Mouse (Mus musculus) kidney, adult 2 months (tissue): ENCODE measurements around the gene Gm10964. TPM values are rescaled to one million over a fixed set of nuclear protein-coding genes. Genes with fewer than 3 reads are reported as not detected.

Source experiments
- DNase-seq: peaks from one replicate; pipeline ENCODE4 v3.0.0; 2021
- H3K27ac ChIP-seq: fragments of 200-500 bp; 2 replicates; pipeline ENCODE4 v1.5.1; 2012; ENCODE audit warnings: low read depth, low read length, control low read depth, inconsistent platforms; ENCODE audit not compliant: insufficient read depth
- H3K27me3 ChIP-seq: fragments of 200-500 bp; replicated peaks from 2 replicates; pipeline ENCODE4 v1.6.1; 2012; ENCODE audit warnings: mild to moderate bottlenecking, moderate library complexity, low read length, inconsistent platforms; ENCODE audit not compliant: control insufficient read depth, insufficient read depth
- H3K36me3 ChIP-seq: fragments of 200-500 bp; 2 replicates; pipeline ENCODE4 v1.6.1; 2012; ENCODE audit warnings: mild to moderate bottlenecking, moderate library complexity, low read length, inconsistent platforms; ENCODE audit not compliant: control insufficient read depth, insufficient read depth
- H3K4me1 ChIP-seq: fragments of 200-500 bp; 2 replicates; pipeline ENCODE4 v1.6.1; 2011; ENCODE audit warnings: low read length; ENCODE audit not compliant: control insufficient read depth, insufficient read depth
- H3K4me3 ChIP-seq: fragments of 200-500 bp; 2 replicates; pipeline ENCODE4 v1.5.1; 2011; ENCODE audit warnings: mild to moderate bottlenecking, low read depth, low read length, control low read depth; ENCODE audit not compliant: insufficient read depth
- CTCF ChIP-seq: fragments of 200-500 bp; conservative IDR thresholded peaks from 2 replicates; pipeline ENCODE4 v1.5.1; 2011; ENCODE audit warnings: low read depth, mild to moderate bottlenecking, control low read depth, low read length, moderate library complexity, mixed read lengths; ENCODE audit not compliant: insufficient read depth, insufficient read length
- POLR2A ChIP-seq: fragments of 200-500 bp; IDR thresholded peaks from one replicate; pipeline ENCODE4 v1.6.1; 2011; ENCODE audit warnings: low read depth, low read length, control low read depth
- WGBS: fragments of 180-500 bp; shearing (Covaris S2); methylation state at CpG from one replicate; pipeline ENCODE4 v1.1.7; 2018; 5-methylcytosine and 5-hydroxymethylcytosine counted together
- polyA plus RNA-seq: library from polyadenylated mRNA; depleted of rRNA; stranded (reverse); fragments of >200 nt; gene quantifications from 2 replicates; pipeline ENCODE4 v1.2.3, GENCODE M21; 2012

Gm10964 gene
- polyA plus RNA-seq, 1 experiment, result not detected

- Histone ChIP-seq H3K27ac (no peak overlapping the region), H3K27me3 (no peaks in the 10 kb centered on the region), H3K4me3 (no peak overlapping the region), H3K36me3 (peaks cover 19% of the 10 kb centered on the region), H3K4me1 (no peaks in the 10 kb centered on the region)
- WGBS, result 67% methylated on average over 14 of the region's 14 CpGs
- TF ChIP-seq POLR2A (no peak), CTCF (no peak)
- no peak for DNase-seq
Measured at GRCm38 (mm10) chr3:103745001-103745770, 6.0 kb downstream of the Gm10964 start.

GRCm38 (mm10) chr3:103746711-103747110, 7.5 kb downstream of the Gm10964 start:
- no peaks in the 10 kb centered on the region for H3K4me1 ChIP-seq
- 77% methylated on average over 5 of the region's 5 CpGs for WGBS
- no peak for DNase-seq
- no peak overlapping the region for H3K4me3 ChIP-seq
- no peak for TF ChIP-seq CTCF
- TF ChIP-seq POLR2A, result no peak
- no peaks in the 10 kb centered on the region for H3K27me3 ChIP-seq
- H3K36me3 ChIP-seq, result peaks cover 24% of the 10 kb centered on the region
- H3K27ac ChIP-seq, result no peak overlapping the region

GRCm38 (mm10) chr3:103751558-103751957, 12.4 kb downstream of the Gm10964 start:
- H3K4me3 ChIP-seq, result no peak overlapping the region
- H3K4me1 ChIP-seq, result no peaks in the 10 kb centered on the region
- no peak for DNase-seq
- no peak overlapping the region for H3K27ac ChIP-seq
- no peak for TF ChIP-seq POLR2A
- no peak for TF ChIP-seq CTCF
- H3K36me3 ChIP-seq, result peaks cover 22% of the 10 kb centered on the region
- no peaks in the 10 kb centered on the region for H3K27me3 ChIP-seq
- 91% methylated on average over 2 of the region's 2 CpGs for WGBS

- no peaks in the 10 kb centered on the region for H3K27me3 ChIP-seq
- DNase-seq, result no peak
- TF ChIP-seq CTCF (no peak), POLR2A (no peak)
- WGBS, result 79% methylated on average over 3 of the region's 3 CpGs
- H3K27ac ChIP-seq, result no peak overlapping the region
- no peak overlapping the region for H3K4me3 ChIP-seq
- H3K4me1 ChIP-seq, result no peaks in the 10 kb centered on the region
- H3K36me3 ChIP-seq, result peaks cover 11% of the 10 kb centered on the region
Measured at GRCm38 (mm10) chr3:103755351-103755750, 16.2 kb downstream of the Gm10964 start.

GRCm38 (mm10) chr3:103756920-103757319, 17.8 kb downstream of the Gm10964 start:
- Histone ChIP-seq H3K4me1 (no peaks in the 10 kb centered on the region), H3K27ac (no peak overlapping the region), H3K27me3 (no peaks in the 10 kb centered on the region), H3K4me3 (no peak overlapping the region), H3K36me3 (peaks cover 8% of the 10 kb centered on the region)
- 89% methylated on average over 2 of the region's 2 CpGs for WGBS
- TF ChIP-seq POLR2A (no peak), CTCF (no peak)
- DNase-seq, result no peak

GRCm38 (mm10) chr3:103758456-103758855, 19.3 kb downstream of the Gm10964 start:
- Histone ChIP-seq H3K27me3 (no peaks in the 10 kb centered on the region), H3K27ac (no peak overlapping the region), H3K4me1 (no peaks in the 10 kb centered on the region), H3K36me3 (peaks cover 12% of the 10 kb centered on the region), H3K4me3 (no peak overlapping the region)
- no peak for TF ChIP-seq POLR2A
- TF ChIP-seq CTCF, result no peak
- no peak for DNase-seq
- WGBS, result 86% methylated on average over 7 of the region's 7 CpGs

- no peak overlapping the region for H3K27ac ChIP-seq
- no peak overlapping the region for H3K4me3 ChIP-seq
- no peaks in the 10 kb centered on the region for H3K27me3 ChIP-seq
- no peak for DNase-seq
- peaks cover 10% of the 10 kb centered on the region for H3K36me3 ChIP-seq
- 81% methylated on average over 5 of the region's 5 CpGs for WGBS
- H3K4me1 ChIP-seq, result no peaks in the 10 kb centered on the region
- TF ChIP-seq POLR2A, result no peak
- TF ChIP-seq CTCF, result no peak
Measured at GRCm38 (mm10) chr3:103759261-103759970, 20.2 kb downstream of the Gm10964 start.
